Mouse (Mus musculus): Measurements from ENCODE around the gene Nr4a1.

Gene Nr4a1

DNA sequence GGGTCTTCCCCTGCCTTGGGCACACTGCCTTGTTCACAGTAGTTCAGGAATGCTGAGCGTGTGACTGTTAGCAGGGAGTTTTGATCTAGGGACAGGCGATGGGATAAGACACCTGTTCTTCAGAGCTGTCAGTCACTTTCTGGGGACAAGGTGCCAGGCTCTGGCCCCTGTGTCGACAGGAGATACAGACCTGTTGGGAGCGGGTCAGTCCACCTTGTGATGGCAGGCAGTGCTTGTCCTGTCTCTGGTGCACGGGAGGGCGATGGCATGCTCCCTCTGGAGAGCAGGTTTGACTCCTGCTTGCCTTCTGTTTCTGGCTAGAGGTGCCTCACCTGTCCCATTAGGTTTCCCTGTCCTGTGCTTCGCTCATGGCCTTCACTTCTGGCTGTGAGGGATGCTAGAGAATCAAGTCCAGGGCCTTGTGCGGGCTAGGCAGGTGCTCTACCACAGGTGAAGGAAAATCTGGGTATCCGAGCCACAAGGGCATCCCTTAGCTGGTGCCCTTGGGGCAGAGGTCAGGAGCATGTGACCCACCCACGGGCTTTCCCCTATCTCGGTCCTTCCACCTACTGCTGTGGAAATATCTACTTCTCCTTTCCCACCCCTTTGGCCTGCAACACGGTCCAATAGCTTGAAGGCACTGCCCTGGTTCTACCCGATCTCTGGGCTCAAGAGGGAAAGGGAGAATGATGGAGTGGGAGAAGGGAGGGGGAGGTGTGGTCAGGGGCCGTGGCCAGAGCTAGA is 2.6 kb downstream of the Nr4a1 start:
- no peak for DNase-seq (ENCODE audit: low read depth, low spot score)

DNA sequence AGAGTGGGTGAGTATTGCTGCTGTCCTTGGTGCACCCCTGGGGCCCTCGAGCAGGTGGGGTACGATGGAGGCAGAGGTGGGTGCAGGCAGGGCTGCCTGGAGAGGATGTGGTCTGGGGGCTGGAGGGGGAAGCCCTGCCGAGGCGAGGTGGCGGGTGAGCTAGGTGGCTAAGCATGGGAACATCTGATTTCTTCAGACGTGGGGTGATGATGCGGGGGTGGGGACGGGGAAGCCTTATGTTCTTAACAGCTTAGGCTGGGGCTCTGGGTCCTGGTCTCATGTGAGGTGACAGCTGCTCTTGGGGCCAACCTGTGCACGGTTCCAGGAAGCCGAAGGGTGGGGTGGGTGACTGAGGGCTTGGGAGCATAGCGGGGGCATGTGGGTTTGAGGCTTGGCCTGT is 4.4 kb downstream of the Nr4a1 start:
- DNase-seq (ENCODE audit: low read depth, low spot score), result no peak

DNA sequence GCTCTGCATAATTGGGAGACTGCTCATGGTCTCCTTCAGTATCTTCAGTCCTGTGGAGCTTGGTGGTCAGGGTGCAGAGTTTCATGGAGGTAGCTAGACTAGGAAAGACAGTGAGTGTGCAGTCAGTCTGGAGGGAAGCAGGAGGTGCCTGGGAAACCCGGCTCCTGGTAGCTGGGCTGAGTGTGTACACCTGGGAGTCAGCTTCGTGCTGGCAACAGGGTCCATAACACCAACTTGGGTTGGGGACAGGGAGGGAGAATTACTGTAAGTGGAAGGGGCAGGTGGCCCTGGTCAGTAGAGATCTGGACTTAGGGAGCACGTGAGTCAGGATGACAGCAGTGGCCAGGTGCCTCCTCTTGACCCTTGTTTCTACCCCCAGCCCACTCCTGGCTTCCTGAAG is 5.9 kb downstream of the Nr4a1 start:
- no peak for DNase-seq (ENCODE audit: low read depth, low spot score)

DNA sequence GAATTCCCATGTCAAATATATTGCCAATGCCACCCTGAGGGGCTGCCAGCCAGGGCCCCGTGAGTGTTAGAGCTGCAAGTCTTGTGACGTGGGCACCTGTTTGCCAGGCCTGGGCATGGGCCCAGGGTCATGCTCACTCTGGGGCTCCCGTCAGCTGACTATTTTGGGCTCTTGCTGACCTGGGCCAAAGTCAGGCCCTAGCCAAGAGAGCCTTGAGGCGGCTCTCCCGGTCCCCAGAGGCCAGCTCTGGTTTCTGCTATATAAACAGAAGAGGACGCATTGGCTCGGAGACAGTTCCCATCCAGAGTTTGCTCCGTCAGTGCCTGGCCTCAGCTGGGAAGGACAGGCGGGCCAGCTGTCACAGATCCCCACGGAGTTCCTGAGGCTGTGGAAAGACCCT is 6.3 kb downstream of the Nr4a1 start:
- DNase-seq (ENCODE audit: low read depth, low spot score), result no peak

DNA sequence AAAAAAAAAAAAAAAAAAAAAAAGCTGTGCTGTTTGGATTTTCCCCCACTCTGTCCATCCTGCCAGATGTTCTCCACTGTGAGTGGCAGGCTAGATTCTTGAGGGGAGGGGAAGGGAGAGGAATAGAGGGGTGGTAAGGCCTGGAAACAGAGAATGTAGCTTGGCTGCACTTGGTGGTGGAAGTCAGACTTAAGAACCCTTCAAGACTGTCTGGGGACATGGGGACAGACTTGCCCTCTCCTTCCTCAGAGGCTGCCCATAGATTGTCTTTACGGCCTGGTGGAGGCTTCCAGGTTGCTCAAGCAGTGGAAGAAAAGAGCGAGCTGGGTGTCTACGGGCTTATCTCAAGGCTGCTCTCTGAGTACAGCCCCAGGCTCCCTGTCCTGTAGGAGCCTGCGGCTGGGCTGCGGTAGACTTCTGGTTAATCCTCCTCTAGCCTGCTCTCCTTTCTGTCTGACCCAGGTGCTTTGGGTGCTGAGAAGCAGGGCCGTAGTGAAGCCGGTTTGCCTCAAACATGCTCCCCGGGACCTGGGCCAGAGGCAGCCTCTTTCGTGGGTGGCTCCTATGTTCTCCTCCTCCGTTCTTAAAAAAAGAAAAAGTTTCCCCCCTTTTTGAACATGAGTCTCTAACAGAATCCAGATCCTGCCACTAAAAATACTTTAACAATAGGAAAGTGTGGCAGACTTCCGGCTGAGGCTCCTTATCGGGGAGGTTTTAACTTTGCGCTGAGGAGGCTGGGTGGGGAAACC is 7.0 kb downstream of the Nr4a1 start:
- no peak for DNase-seq (ENCODE audit: low read depth, low spot score)

DNA sequence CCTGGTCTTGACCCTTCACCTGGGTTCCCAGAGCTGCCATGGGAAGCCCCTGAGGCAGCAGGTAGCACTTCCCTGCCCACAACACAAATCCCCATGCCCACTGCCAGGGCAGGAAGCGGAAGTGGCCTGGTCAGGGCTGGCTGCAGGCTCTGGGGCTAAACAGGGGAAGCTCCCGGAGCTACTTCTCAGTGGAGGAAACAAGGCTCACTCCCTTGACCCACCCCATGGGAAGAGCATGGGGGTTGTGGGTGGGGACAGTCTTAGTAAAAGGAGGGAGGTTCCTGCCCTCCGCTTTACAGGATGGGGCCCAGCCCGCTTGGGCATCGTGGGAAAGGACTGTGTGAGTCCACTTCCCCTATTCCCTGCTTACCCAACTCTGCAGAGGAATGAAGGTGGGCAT is 8.4 kb downstream of the Nr4a1 start:
- DNase-seq (ENCODE audit: low read depth, low spot score), result no peak

DNA sequence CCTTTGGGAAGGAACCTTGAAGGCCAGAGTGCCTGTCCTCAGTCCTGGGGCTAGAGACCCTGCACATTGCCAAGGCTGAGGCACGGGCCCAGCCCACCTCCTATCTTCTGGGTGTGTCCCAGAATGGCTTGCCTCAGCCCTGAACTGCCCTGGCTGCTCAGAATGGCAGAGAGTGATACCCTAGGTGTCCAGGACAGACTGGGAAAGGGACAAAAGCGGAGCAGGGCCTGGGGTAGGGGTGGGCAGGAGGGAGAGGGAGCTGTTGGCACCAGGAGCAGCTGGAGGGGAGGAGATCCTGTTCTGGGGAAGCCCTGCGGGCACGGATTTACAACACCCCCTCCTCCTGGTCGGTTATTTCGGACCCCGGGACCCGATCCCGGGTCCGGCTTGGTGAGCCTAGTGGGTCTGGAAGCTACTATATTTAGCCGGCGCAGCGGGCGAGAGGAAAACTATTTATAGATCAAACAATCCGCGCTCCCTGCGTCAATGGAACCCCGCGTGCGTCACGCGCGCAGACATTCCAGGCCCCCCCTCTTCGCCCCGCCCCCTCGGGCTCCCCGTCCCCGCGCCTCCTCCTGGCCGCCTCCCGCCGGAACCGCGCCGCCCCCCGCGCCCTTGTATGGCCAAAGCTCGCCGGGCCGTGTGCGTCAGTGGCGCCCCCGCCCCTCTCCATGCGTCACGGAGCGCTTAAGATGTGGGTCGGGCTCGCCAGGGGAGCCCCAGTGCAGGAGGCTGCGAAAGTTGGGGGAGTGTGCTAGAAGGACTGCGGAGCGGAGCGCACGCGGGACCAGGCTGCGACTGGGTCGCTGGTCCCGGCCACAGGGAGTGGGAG is 12.3 kb downstream of the Nr4a1 start:
- DNase-seq (ENCODE audit: low read depth, low spot score), result peak; percentile 86

DNA sequence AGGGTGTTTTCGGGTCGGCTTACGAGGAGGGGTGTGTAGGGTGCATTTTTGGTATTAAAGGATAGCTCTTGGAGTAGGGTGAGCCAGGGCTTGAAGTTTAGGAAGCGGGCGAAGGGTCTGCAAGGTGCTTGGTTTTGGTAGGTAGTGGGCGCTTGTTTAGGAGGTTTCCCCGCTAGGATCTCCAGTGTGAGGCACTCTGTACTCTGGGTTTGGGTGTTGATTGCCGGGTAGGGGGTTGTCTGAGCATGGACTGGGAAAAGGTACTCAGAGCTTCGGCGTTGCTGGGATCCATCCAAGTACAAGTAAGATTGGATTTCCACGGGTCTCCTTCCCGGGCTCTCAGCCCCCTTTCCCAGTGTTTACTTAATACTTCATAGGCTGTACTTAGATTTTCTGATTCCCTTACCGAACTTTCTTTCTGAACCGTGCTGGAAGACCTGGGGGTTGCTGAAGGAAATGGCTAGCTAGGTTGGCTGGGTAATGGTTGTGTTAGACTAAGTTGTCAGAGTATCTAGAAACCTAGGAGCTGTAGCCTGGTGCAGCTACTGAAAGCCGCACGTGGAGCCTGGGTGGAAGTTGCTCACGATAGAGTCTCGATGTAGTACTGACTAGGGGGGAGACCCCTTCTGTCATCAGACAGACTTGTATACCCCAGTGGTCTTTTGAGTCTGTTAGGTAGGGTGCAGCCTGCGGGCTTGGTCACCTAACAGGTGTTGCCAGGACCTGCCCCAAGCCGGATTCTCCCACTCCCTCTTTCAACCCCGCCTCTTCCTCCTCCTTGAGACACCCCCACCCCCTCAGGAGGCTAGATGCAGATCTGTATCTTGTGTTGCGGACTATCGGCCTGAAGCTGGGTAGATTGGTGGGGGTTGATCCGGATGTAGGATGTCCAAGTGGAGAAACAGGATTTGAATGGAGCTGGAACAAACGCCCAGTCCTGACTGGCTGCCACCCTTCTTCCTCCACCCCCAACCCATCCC is 13.3 kb downstream of the Nr4a1 start:
- peak; percentile 57 for DNase-seq (ENCODE audit: low read depth, low spot score)

DNA sequence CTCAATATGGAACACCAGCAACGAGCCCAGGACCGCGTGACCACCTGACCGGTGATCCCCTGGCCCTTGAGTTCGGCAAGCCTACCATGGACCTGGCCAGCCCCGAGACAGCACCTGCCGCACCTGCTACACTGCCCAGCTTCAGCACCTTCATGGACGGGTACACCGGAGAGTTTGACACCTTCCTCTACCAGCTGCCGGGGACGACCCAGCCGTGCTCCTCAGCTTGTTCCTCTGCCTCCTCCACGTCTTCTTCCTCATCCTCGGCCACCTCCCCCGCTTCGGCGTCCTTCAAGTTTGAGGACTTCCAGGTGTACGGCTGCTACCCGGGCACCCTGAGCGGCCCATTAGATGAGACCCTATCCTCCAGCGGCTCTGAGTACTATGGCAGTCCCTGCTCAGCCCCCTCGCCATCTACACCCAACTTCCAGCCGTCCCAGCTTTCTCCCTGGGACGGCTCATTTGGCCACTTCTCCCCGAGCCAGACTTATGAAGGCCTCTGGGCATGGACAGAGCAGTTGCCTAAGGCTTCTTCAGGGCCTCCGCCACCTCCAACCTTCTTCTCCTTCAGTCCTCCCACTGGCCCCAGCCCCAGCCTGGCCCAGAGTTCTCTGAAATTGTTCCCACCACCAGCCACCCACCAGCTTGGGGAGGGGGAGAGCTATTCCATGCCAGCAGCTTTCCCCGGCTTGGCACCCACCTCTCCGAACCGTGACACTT is 16.2 kb downstream of the Nr4a1 start:
- no peak for DNase-seq (ENCODE audit: low read depth, low spot score)

DNA sequence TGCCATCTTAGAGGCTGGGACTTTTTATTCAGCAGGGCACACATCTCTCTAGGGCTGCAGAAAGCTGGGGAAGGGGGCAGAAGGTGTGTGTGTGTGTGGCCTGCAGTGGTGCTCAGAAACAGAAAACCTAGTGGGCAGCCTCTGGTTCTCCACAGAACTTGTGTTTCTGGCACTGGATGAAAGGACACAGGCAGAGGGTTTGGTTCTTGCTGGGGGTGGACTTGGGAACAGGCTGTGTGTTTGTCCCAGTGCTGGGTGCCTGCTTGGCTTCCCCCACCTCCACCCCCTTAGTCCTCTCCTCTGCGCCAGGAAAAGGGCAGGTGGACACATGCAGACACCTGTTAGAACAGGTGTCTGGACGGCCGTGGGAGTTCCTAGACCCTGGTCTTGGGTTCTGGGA is 17.0 kb downstream of the Nr4a1 start:
- no peak for DNase-seq (ENCODE audit: low read depth, low spot score)

DNA sequence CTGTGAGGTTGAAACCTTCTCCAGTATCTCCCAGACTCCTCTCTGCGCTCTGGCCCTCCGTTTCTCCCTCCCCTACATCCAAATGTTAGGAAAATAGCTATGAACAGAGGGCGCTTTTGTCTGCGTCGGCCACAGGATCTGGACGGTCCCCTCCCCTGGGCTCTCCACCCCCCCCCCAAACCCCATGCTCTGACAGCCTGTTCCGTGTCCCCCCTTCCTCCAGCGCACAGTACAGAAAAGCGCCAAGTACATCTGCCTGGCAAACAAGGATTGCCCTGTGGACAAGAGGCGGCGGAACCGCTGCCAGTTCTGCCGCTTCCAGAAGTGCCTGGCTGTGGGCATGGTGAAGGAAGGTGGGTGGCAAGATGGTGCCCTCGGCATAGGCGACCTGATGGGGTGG is 17.4 kb downstream of the Nr4a1 start:
- no peak for DNase-seq (ENCODE audit: low read depth, low spot score)

DNA sequence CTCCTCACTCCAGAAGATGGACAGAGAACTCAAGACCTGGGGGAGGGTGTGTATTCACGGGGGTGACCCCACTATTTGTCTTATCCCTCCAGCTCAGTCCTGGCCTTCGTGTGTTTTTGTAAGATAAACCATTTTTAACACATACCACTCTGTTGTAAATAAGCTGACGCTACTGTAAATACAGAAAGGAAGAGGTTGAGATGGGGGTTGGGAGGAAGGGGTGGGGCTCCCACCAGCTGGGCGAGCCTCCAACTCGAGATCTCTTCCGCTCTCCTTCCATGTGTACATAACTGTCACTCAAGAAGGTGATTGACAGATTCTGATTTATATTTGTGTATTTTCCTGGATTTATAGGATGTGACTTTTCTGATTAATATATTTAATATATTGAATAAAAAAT is 20.3 kb downstream of the Nr4a1 start:
- DNase-seq (ENCODE audit: low read depth, low spot score), result no peak

DNA sequence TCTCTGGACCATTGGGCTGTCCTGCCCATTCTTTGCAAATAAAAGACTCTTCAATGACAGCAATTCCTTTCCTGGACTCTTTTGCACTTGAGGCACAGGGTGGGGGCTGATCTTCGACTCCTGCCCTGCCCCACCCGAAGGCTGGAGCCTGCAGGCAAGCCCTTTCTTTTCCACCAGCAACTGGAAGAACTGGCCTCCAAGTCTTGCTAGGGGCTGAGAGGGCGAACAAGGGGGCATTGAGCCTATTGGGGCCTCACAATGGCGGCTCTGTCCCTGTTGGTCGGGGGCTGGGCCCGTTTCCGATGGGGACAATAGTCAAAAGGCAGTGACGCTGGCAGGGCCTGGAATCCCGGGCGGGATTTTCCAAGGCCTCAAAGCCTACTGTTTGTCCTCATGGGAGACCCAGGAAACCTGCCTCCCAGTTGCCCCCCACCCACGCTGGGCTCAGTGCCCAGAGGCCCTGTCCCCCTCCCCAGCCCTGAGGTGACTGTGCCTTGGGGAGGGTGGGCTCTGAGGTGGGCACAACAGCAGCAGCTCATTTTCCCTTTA is 23.4 kb downstream of the Nr4a1 start:
- DNase-seq (ENCODE audit: low read depth, low spot score), result no peak

DNA sequence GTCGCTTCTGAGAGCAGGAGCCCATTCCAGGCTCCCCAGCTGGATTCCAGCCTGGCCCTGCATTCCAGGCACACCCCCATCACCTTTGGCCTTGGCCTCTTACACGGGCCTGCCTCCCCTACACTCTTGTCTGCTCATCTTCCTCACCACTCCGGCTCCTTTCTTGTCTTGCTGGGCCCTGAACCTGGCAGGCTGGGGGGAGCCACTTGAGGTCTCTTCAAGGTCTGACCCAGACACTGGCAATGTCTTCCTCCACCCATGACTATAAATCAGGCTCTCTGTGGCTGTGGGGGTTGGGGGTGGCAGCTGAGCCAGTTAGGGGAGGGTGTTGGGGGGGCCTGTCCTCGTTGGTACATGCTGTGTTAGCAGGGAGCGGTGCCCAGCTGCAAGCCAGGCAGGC is 24.5 kb downstream of the Nr4a1 start:
- DNase-seq (ENCODE audit: low read depth, low spot score), result no peak

DNA sequence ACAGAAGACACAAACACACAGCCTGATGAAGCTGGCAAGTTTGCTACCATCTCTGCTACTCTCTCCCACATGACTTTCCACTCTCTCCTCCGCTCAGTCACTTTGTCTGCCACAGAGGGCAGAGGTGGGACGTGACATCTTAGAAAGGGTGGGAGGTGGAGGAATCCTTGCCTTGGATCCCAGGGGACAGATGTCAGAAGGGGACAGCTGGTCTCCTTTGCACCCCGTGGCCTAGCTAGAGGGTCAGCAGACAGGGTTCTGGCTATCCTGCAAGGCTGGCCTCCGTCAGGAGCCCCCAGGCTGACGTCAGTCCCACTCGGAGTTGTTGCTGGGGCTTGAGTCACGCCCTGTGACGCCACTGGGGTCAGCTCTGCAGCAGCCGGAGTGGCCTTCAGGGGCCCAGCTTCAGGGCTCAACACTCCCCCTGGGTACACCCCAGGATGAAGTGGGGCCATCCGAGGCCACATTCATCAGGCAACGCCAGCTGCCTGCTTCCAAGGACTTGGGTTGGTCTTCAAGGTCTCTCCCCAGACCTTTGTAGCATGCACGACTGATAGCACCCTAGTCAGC is 25.4 kb downstream of the Nr4a1 start:
- DNase-seq (ENCODE audit: low read depth, low spot score), result no peak

DNA sequence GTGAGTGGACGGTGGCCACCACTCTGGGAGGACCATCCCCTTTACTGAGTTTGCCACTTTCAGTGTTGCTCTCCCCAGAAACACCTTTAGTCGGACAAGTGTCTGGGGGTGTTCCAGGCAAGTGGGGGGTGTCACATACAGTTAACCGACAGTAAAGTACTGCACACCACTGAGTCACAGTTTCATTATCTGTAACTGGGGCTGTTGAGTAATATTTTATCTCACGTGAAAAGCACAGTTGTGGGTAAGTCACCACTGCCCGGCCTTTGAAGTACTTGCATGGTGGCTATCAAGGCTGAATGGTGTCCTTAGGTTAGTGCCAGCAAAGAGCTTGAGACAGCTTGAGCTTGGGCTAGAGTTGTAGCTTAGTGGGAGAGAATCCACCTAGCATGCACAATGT is 28.4 kb downstream of the Nr4a1 start:
- DNase-seq (ENCODE audit: low read depth, low spot score), result no peak

DNA sequence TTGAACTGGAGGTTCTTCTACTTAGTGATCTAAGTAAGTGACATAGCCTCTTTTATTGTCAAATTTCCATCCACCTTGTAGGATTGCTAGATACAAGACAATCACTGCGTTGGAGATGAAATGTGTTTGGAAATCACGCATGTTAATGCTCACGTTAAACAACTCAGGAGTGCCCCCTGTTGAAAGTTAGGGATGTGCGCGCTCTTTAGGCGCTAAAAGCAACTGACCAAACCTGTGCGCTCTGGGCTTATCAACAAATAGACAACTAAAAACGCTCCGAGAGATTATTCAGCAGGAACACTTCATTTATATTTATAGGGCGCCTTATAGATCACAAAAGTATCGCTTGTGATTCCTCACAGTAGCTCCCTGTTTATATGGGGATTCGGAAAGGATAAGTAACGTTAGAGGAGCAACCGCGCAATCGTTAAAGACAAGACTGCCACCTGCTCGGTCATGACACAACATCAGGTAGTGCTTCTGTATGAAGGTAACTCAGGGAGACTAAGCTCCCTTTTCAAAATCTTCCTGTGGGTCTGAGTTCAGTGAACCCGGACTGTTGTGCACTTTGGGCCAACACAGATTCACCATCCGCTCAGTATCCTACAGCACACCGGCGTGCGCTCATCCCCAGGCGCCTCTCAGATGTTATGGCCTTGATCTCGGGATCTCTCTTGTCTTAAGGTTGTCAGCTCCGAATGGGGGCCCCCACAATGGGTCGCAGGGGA is 29.3 kb downstream of the Nr4a1 start:
- DNase-seq (ENCODE audit: low read depth, low spot score), result peak; percentile 89

DNA sequence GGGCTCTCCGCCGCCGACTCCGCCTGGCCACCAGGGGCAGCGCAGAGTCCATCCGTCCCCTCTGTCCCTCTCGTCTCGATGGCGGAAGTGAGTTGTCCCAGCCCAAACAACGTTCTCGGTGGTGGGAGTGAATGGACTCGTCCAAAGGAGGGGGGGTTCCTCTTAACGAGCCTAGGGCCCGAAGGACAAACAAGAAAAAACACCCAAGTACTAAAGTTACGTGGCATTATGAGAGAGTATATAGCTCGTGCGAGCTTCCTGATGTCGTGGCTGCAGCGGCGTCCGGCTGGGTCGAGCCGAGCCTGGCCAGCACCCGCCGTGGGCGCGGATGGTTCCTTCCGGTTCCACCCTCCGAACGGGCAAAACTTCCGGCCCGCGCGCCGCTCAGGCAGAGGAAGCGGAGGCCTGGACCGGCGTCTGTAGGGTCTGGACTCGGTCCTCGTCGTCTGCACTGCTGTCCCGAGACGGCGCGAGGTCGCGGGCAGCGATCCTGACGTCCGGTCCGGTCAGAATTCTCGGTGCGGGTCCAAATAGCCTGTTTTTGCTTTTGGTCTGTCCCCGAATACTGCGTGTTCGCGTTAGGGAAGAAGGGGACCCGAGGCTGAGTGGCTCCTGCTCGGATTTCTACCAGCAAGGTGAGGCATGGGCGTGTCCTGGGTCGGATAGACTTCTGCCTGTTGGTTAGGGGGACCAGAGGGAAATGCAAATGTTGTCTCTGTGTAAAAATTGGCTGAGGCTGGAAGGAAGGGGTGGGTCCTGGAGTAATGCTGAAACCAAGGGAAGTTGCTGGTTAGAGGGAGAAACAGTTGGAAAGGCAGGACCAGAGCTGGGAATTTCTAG is 30.1 kb downstream of the Nr4a1 start, which contains the start of gene Atg101:
TSS of gene Atg101 (plus strand) at position 362 of the 840 bp plus-strand sequence.
- DNase-seq (ENCODE audit: low read depth, low spot score), result peak; percentile 90

Measured in 3T3-L1 (cell line).